Mouse (Mus musculus) liver, embryonic 15.5 days (tissue): ENCODE data around the gene Crtc1. TPM values are rescaled to one million over a fixed set of nuclear protein-coding genes. Genes with fewer than 3 reads are reported as not detected.

Experiments used
- ATAC-seq: fragments of 200-750 bp; cut with Nextera tagmentation; 2 replicates; pipeline ENCODE4 v1.8.0; 2017; ENCODE audit warnings: moderate number of reproducible peaks, mild to moderate bottlenecking, moderate library complexity; ENCODE audit not compliant: insufficient read depth
- H3K27ac ChIP-seq: fragments of 300-500 bp; sonication (generic); replicated peaks from 2 replicates; pipeline ENCODE4 v1.5.1; 2015; ENCODE audit warnings: mild to moderate bottlenecking, inconsistent platforms
- H3K27me3 ChIP-seq: fragments of 300-500 bp; sonication (generic); 2 replicates; pipeline ENCODE4 v1.6.1; 2015; ENCODE audit warnings: mild to moderate bottlenecking, inconsistent platforms
- H3K36me3 ChIP-seq: fragments of 300-500 bp; sonication (generic); replicated peaks from 2 replicates; pipeline ENCODE4 v1.6.1; 2015; ENCODE audit warnings: moderate library complexity, mild to moderate bottlenecking, inconsistent platforms
- H3K4me1 ChIP-seq: fragments of 300-500 bp; sonication (generic); replicated peaks from 2 replicates; pipeline ENCODE4 v1.6.1; 2015; ENCODE audit warnings: inconsistent platforms
- H3K4me2 ChIP-seq: fragments of 300-500 bp; sonication (generic); 2 replicates; pipeline ENCODE4 v1.6.1; 2015; ENCODE audit warnings: moderate library complexity, mild to moderate bottlenecking, inconsistent platforms
- H3K4me3 ChIP-seq: fragments of 300-500 bp; sonication (generic); replicated peaks from 2 replicates; pipeline ENCODE4 v1.5.1; 2015; ENCODE audit warnings: mild to moderate bottlenecking, inconsistent platforms
- H3K9ac ChIP-seq: fragments of 300-500 bp; sonication (generic); 2 replicates; pipeline ENCODE4 v1.6.1; 2015; ENCODE audit warnings: moderate library complexity, mild to moderate bottlenecking, inconsistent platforms
- H3K9me3 ChIP-seq: fragments of 300-500 bp; sonication (generic); replicated peaks from 2 replicates; pipeline ENCODE4 v1.6.1; 2016; ENCODE audit warnings: inconsistent platforms
- WGBS: fragments of 180-500 bp; shearing (Covaris S2); methylation state at CpG from one replicate; pipeline ENCODE4 v1.1.7; 2015; ENCODE audit warnings: mixed read lengths; ENCODE audit not compliant: insufficient replicate concordance; 5-methylcytosine and 5-hydroxymethylcytosine counted together
- polyA plus RNA-seq: library from polyadenylated mRNA; unstranded; fragments of >200 nt; fragmentation: Nextera tagmentation; extraction: Ambion mirVana; gene quantifications from 2 replicates; pipeline ENCODE4 v1.2.1, GENCODE M21; 2015

Crtc1 gene
- polyA plus RNA-seq, 1 experiment from 2014 or later = 4.2 TPM

GRCm38 (mm10) chr8:70361484-70362032 is 77.8 kb downstream of the Crtc1 start:
- ATAC-seq = no peak
- H3K4me1 ChIP-seq = peaks cover 35% of the 10 kb centered on the region
- H3K9me3 ChIP-seq = no peaks in the 10 kb centered on the region
- H3K36me3 ChIP-seq = no peaks in the 10 kb centered on the region
- no peak overlapping the region for H3K4me3 ChIP-seq
- no peak overlapping the region for H3K4me2 ChIP-seq
- no peak overlapping the region for H3K27ac ChIP-seq
- 68% methylated on average over 10 of the region's 10 CpGs for WGBS
- no peak overlapping the region for H3K9ac ChIP-seq
- 0 out of 2 replicates have a peak, but pooled peaks cover 3% of the 10 kb centered on the region for H3K27me3 ChIP-seq

- ATAC-seq = no peak
- Histone ChIP-seq H3K9me3 (no peaks in the 10 kb centered on the region), H3K9ac (no peak overlapping the region), H3K4me1 (peaks cover 37% of the 10 kb centered on the region), H3K27ac (no peak overlapping the region), H3K4me2 (no peak overlapping the region), H3K4me3 (no peak overlapping the region), H3K36me3 (no peaks in the 10 kb centered on the region), H3K27me3 (0 out of 2 replicates have a peak, but pooled peaks cover 3% of the 10 kb centered on the region)
- 43% methylated on average over 4 of the region's 4 CpGs for WGBS
Measured at GRCm38 (mm10) chr8:70360769-70361168, 78.6 kb downstream of the Crtc1 start.

GRCm38 (mm10) chr8:70359411-70359810 is 80.0 kb downstream of the Crtc1 start:
- Histone ChIP-seq H3K4me3 (no peak overlapping the region), H3K27me3 (0 out of 2 replicates have a peak, but pooled peaks cover 3% of the 10 kb centered on the region), H3K27ac (no peak overlapping the region), H3K4me1 (peaks cover 50% of the 10 kb centered on the region), H3K9me3 (no peaks in the 10 kb centered on the region), H3K9ac (no peak overlapping the region), H3K36me3 (no peaks in the 10 kb centered on the region), H3K4me2 (no peak overlapping the region)
- WGBS = 84% methylated on average over 3 of the region's 3 CpGs
- no peak for ATAC-seq

- Histone ChIP-seq H3K27ac (peak overlapping the region; percentile 94), H3K4me2 (peak overlapping the region; percentile 67), H3K4me3 (peak overlapping the region; percentile 27; the same call in 1 of the 2 replicates), H3K36me3 (no peaks in the 10 kb centered on the region), H3K27me3 (no peaks in the 10 kb centered on the region), H3K9ac (peak overlapping the region; percentile 15; the same call in 1 of the 2 replicates), H3K4me1 (peaks cover 66% of the 10 kb centered on the region), H3K9me3 (no peaks in the 10 kb centered on the region)
- peak; percentile 74 for ATAC-seq
- WGBS = 22% methylated on average over 1 of the region's 1 CpGs
Measured at GRCm38 (mm10) chr8:70356111-70356510, 83.3 kb downstream of the Crtc1 start.

GRCm38 (mm10) chr8:70354004-70354403 is 85.4 kb downstream of the Crtc1 start:
- Histone ChIP-seq H3K4me1 (peaks cover 88% of the 10 kb centered on the region), H3K27ac (peak overlapping the region; percentile 97), H3K9ac (peak overlapping the region; percentile 63), H3K27me3 (no peaks in the 10 kb centered on the region), H3K36me3 (peaks cover 19% of the 10 kb centered on the region), H3K4me2 (peak overlapping the region; percentile 82), H3K4me3 (peak overlapping the region; percentile 89), H3K9me3 (no peaks in the 10 kb centered on the region)
- whole genome bisulfite sequencing = 42% methylated on average over 4 of the region's 4 CpGs
- no peak for ATAC-seq

- Histone ChIP-seq H3K9ac (peak within 1 kb of the TSS; percentile 98), H3K4me3 (peak within 1 kb of the TSS; percentile 89), H3K4me2 (peak within 1 kb of the TSS; percentile 95), H3K4me1 (peaks cover 91% of the 10 kb centered on the region), H3K27me3 (no peaks in the 10 kb centered on the region), H3K9me3 (no peaks in the 10 kb centered on the region), H3K27ac (peak within 1 kb of the TSS; percentile 97), H3K36me3 (peaks cover 26% of the 10 kb centered on the region)
- ATAC-seq = peak; percentile 83
- WGBS = under 1% methylated on average over 61 of the region's 69 CpGs
Measured at GRCm38 (mm10) chr8:70353194-70353817, 86.1 kb downstream of the Crtc1 start, which contains the start of gene Upf1. Gene Upf1, minus strand, starts transcription at chr8:70353278.

- Histone ChIP-seq H3K9me3 (no peaks in the 10 kb centered on the region), H3K27ac (peak overlapping the region; percentile 96), H3K27me3 (no peaks in the 10 kb centered on the region), H3K4me1 (peaks cover 91% of the 10 kb centered on the region), H3K4me3 (peak overlapping the region; percentile 89), H3K9ac (peak overlapping the region; percentile 98), H3K36me3 (peaks cover 32% of the 10 kb centered on the region), H3K4me2 (peak overlapping the region; percentile 95)
- WGBS = 0% methylated on average over 64 of the region's 64 CpGs
- ATAC-seq = peak; percentile 41
Measured at GRCm38 (mm10) chr8:70352657-70353151, 86.7 kb downstream of the Crtc1 start.

- peak overlapping the region; percentile 96 for H3K27ac ChIP-seq
- H3K4me3 ChIP-seq = peak overlapping the region; percentile 89
- H3K9me3 ChIP-seq = no peaks in the 10 kb centered on the region
- H3K4me2 ChIP-seq = peak overlapping the region; percentile 95
- no peak for ATAC-seq
- H3K4me1 ChIP-seq = peaks cover 91% of the 10 kb centered on the region
- peaks cover 39% of the 10 kb centered on the region for H3K36me3 ChIP-seq
- WGBS = 14% methylated on average over 3 of the region's 3 CpGs
- no peaks in the 10 kb centered on the region for H3K27me3 ChIP-seq
- peak overlapping the region; percentile 98 for H3K9ac ChIP-seq
Measured at GRCm38 (mm10) chr8:70352000-70352384, 87.4 kb downstream of the Crtc1 start.

- Histone ChIP-seq H3K9me3 (no peaks in the 10 kb centered on the region), H3K36me3 (peaks cover 46% of the 10 kb centered on the region), H3K27ac (peak overlapping the region; percentile 96), H3K4me1 (peaks cover 90% of the 10 kb centered on the region), H3K9ac (peak overlapping the region; percentile 98), H3K27me3 (no peaks in the 10 kb centered on the region), H3K4me2 (peak overlapping the region; percentile 95), H3K4me3 (peak overlapping the region; percentile 89)
- 38% methylated on average over 15 of the region's 15 CpGs for WGBS
- ATAC-seq = no peak
Measured at GRCm38 (mm10) chr8:70351035-70351999, 88.1 kb downstream of the Crtc1 start.

GRCm38 (mm10) chr8:70347860-70348420 is 91.4 kb downstream of the Crtc1 start:
- Histone ChIP-seq H3K36me3 (peaks cover 70% of the 10 kb centered on the region), H3K27ac (0 out of 2 replicates have a peak overlapping the region, but pooled peaks have one; percentile 51), H3K27me3 (no peaks in the 10 kb centered on the region), H3K9me3 (no peaks in the 10 kb centered on the region), H3K9ac (no peak overlapping the region), H3K4me1 (peaks cover 85% of the 10 kb centered on the region), H3K4me3 (no peak overlapping the region), H3K4me2 (0 out of 2 replicates have a peak overlapping the region, but pooled peaks have one; percentile 19)
- no peak for ATAC-seq
- WGBS = 56% methylated on average over 1 of the region's 1 CpGs
